Mouse (Mus musculus) C2C12 (cell line): Measurements from ENCODE around the gene Pitpnm3.

Experiments
- CTCF ChIP-seq: IDR thresholded peaks from one replicate; pipeline ENCODE4 v1.5.1; 2011; ENCODE audit not compliant: control insufficient read depth, insufficient read depth, insufficient read length
- MYOG ChIP-seq: IDR thresholded peaks from one replicate; pipeline ENCODE4 v1.6.1; 2011; ENCODE audit not compliant: control insufficient read depth, insufficient read length; ENCODE audit errors: extremely low read depth

GRCm38 (mm10) chr11:72032589-72032988, 103.0 kb downstream of the Pitpnm3 start:
- TF ChIP-seq CTCF (no peak), MYOG (no peak)
